Mouse (Mus musculus) neural tube, embryonic 11.5 days (tissue): ENCODE data around the gene Ypel2. TPM values are rescaled to one million over a fixed set of nuclear protein-coding genes. Genes with fewer than 3 reads are reported as not detected.

Source experiments
- ATAC-seq: fragments of 200-750 bp; cut with Nextera tagmentation; 2 replicates; pipeline ENCODE4 v1.8.0; 2017; ENCODE audit warnings: moderate number of reproducible peaks, mild to moderate bottlenecking, moderate TSS enrichment, moderate library complexity; ENCODE audit not compliant: insufficient read depth, low FRiP score, low TSS enrichment
- DNase-seq: peaks from one replicate; pipeline ENCODE4 v3.0.0-alpha.2; 2015; ENCODE audit warnings: low spot score
- H3K27ac ChIP-seq: fragments of 300-500 bp; sonication (generic); 2 replicates; pipeline ENCODE4 v1.5.1; 2014; ENCODE audit warnings: low read depth, mild to moderate bottlenecking, low read length
- H3K27me3 ChIP-seq: fragments of 300-500 bp; sonication (generic); 2 replicates; pipeline ENCODE4 v1.6.1; 2014; ENCODE audit warnings: mild to moderate bottlenecking, low read length, mixed read lengths; ENCODE audit not compliant: control insufficient read depth, insufficient read depth
- H3K36me3 ChIP-seq: fragments of 300-500 bp; sonication (generic); 2 replicates; pipeline ENCODE4 v1.6.1; 2014; ENCODE audit warnings: mild to moderate bottlenecking, low read length, moderate library complexity, mixed read lengths; ENCODE audit not compliant: control insufficient read depth, insufficient read depth
- H3K4me1 ChIP-seq: fragments of 300-500 bp; sonication (generic); 2 replicates; pipeline ENCODE4 v1.6.1; 2014; ENCODE audit warnings: low read length, mixed read lengths; ENCODE audit not compliant: control insufficient read depth, insufficient read depth
- H3K4me2 ChIP-seq: fragments of 300-500 bp; sonication (generic); 2 replicates; pipeline ENCODE4 v1.6.1; 2014; ENCODE audit warnings: low read depth, mild to moderate bottlenecking, moderate library complexity
- H3K4me3 ChIP-seq: fragments of 300-500 bp; sonication (generic); 2 replicates; pipeline ENCODE4 v1.5.1; 2014; ENCODE audit warnings: low read depth, low read length
- H3K9ac ChIP-seq: fragments of 300-500 bp; sonication (generic); 2 replicates; pipeline ENCODE4 v1.6.1; 2014; ENCODE audit warnings: mild to moderate bottlenecking, low read length
- H3K9me3 ChIP-seq: fragments of 300-500 bp; sonication (generic); 2 replicates; pipeline ENCODE4 v1.6.1; 2016; ENCODE audit warnings: low read length; ENCODE audit not compliant: control insufficient read depth
- WGBS: fragments of 180-500 bp; shearing (Covaris S2); extraction: QIAGEN DNeasy Blood & Tissue Kit; methylation state at CpG from one replicate; pipeline ENCODE4 v1.1.7; 2014; 5-methylcytosine and 5-hydroxymethylcytosine counted together
- polyA plus RNA-seq: library from polyadenylated mRNA; unstranded; fragments of >200 nt; fragmentation: Nextera tagmentation; extraction: Ambion mirVana; gene quantifications from 2 replicates; pipeline ENCODE4 v1.2.1, GENCODE M21; 2014

The Ypel2 gene
- polyA plus RNA-seq, 1 experiment from 2014 or later: 7.0 TPM

DNA sequence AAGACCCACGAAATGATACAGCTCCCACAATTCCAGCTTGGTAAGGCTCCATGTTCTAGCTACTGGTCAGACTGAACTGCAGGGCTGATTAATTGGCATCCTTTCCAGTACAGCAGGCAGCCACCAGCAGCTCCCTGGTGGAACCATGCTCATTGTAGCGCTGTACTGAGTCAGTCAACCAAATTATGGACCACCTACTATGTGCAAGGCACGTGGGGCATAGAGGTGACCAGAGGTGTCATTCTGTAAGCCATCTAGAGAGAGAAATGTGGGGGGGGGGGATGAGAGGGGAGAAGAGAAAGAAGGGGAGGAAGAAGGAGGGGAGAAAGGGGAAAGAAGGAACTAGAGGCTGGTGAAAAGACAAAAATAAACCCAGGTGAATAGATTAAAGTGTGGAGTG is 68.9 kb downstream of the Ypel2 start:
- no peak for DNase-seq
- no peaks in the 10 kb centered on the region for H3K4me1 ChIP-seq
- WGBS: 74% methylated on average over 3 of the region's 3 CpGs
- H3K27ac ChIP-seq: no peak overlapping the region
- ATAC-seq: no peak
- no peak overlapping the region for H3K9ac ChIP-seq
- H3K27me3 ChIP-seq: no peaks in the 10 kb centered on the region
- H3K36me3 ChIP-seq: no peaks in the 10 kb centered on the region
- no peak overlapping the region for H3K4me2 ChIP-seq
- H3K4me3 ChIP-seq: no peak overlapping the region
- no peaks in the 10 kb centered on the region for H3K9me3 ChIP-seq

DNA sequence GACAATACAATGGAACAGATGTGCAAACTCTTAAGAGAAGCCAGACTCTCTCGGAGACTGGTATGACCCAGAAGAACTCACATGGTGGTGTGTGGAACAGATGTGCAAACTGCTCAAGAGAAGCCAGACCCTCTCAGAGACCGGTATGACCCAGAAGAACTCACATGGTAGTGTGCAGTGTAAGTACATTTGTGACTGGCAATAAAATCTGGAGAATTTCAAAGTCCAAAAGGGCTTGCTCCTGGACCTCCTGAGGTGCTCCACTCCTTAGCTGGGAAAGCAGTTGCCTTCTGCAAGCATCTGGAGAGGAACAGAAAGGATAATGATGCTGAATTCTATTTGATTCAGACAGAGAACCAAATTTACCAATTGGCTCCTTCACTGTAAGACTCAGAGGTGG is 69.9 kb downstream of the Ypel2 start:
- ATAC-seq (no peak), DNase-seq (no peak)
- Histone ChIP-seq H3K9ac (no peak overlapping the region), H3K4me2 (no peak overlapping the region), H3K4me1 (no peaks in the 10 kb centered on the region), H3K4me3 (no peak overlapping the region), H3K36me3 (no peaks in the 10 kb centered on the region), H3K27ac (no peak overlapping the region), H3K27me3 (no peaks in the 10 kb centered on the region), H3K9me3 (no peaks in the 10 kb centered on the region)
- 42% methylated on average over 2 of the region's 2 CpGs for WGBS

DNA sequence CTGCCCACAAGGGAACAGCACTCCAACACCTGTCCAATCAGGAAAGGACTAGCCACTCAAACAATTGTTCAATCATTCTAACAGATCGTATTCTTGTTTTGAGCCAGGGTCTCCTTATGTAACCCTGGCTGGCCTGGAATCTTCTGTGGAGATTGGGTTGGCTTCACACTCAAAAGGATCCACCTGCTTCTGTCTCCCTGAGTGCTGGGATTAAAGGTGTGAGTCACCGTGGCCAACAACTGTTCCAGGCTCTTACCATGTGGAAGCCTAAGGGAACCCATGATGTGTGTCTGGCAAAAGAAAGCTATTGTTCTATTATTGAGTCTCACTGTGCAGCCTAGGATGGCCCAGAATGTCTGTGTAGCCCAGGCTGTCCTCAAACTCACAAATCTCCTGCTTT is 71.5 kb downstream of the Ypel2 start:
- ATAC-seq: no peak
- no peak overlapping the region for H3K9ac ChIP-seq
- WGBS: 95% methylated on average over 2 of the region's 2 CpGs
- no peaks in the 10 kb centered on the region for H3K9me3 ChIP-seq
- no peak overlapping the region for H3K27ac ChIP-seq
- no peaks in the 10 kb centered on the region for H3K27me3 ChIP-seq
- no peak for DNase-seq
- H3K4me3 ChIP-seq: no peak overlapping the region
- H3K4me1 ChIP-seq: no peaks in the 10 kb centered on the region
- no peak overlapping the region for H3K4me2 ChIP-seq
- H3K36me3 ChIP-seq: no peaks in the 10 kb centered on the region

- H3K9me3 ChIP-seq: no peaks in the 10 kb centered on the region
- no peaks in the 10 kb centered on the region for H3K4me1 ChIP-seq
- no peaks in the 10 kb centered on the region for H3K36me3 ChIP-seq
- no peak for DNase-seq
- H3K27me3 ChIP-seq: no peaks in the 10 kb centered on the region
- ATAC-seq: no peak
- no peak overlapping the region for H3K4me3 ChIP-seq
- no peak overlapping the region for H3K4me2 ChIP-seq
- WGBS: 86% methylated on average over 6 of the region's 6 CpGs
- no peak overlapping the region for H3K27ac ChIP-seq
- no peak overlapping the region for H3K9ac ChIP-seq
Observed at GRCm38 (mm10) chr11:86921335-86921734, 72.2 kb downstream of the Ypel2 start.

DNA sequence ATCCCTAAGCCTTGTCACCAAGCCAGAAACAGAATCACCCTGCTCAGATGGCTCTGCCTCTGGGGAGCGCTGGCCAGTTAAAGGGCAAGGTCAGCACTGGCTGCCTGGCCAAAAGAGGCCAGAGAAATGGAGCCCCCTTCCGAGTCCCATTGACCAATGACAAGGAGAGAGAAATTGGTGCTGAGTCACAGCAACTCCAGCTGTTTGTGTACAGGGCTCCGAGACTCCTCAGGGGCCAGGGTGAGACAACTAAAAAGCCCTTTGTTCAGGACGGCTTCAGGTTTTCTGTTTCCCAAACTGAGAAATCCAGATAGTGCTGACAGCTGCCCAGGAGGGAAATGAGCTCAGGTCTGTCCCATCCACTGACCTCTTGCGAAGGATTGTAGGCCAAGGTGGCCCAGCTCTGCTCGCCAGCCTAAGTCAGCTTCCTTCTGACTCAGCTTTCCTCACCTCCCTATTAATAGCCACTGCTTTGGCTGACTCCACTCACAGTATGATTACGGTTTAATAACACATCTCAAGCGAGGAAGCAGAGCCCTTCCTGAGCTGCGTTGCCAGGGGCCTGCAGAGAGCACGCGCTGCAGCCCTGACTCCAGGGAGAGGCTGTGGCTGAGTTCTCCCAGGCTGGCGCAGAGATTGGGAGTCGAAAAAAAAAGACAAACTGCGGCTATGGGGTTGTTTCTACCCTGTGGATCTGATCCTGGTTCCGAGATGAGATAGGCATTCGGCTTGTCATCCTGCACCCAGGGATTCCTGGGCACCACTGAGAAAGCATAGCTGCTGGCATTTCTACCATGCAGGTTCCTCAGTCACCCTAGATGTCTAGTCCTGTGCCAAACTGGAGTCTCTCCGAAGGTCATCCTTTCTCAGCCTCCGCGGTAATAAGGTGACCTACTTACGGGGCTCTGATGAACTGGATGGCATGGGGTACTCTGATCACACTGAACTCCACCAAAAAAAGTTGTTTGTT is 73.1 kb downstream of the Ypel2 start:
- Histone ChIP-seq H3K27ac (no peak overlapping the region), H3K4me1 (no peaks in the 10 kb centered on the region), H3K36me3 (no peaks in the 10 kb centered on the region), H3K9ac (no peak overlapping the region; the same call in 1 of the 2 replicates), H3K27me3 (no peaks in the 10 kb centered on the region), H3K4me3 (no peak overlapping the region), H3K4me2 (no peak overlapping the region), H3K9me3 (no peaks in the 10 kb centered on the region)
- no peak for DNase-seq
- 70% methylated on average over 20 of the region's 20 CpGs for WGBS
- no peak for ATAC-seq

DNA sequence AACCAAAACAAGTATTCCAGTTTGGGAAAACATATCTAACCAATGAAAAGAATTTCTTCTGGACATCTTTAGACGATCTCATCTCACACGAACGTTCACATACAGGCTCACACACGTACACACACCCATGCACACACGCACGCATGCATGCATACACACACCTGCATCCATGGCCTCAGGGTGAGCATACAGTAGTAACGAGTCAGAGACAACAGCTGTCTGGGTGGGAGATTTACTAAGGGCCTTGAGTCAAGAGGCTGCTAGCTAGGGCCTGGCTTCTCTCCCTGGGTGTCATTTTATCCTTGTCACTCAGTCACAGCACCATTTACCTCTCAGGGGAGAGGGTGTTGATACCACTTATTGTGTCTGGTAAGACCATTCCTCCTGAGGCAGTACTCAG is 74.0 kb downstream of the Ypel2 start:
- H3K9me3 ChIP-seq: no peaks in the 10 kb centered on the region
- WGBS: 88% methylated on average over 7 of the region's 7 CpGs
- no peaks in the 10 kb centered on the region for H3K4me1 ChIP-seq
- H3K4me2 ChIP-seq: no peak overlapping the region
- no peak overlapping the region for H3K27ac ChIP-seq
- no peak overlapping the region for H3K4me3 ChIP-seq
- no peaks in the 10 kb centered on the region for H3K27me3 ChIP-seq
- DNase-seq: no peak
- ATAC-seq: no peak
- H3K9ac ChIP-seq: no peak overlapping the region
- H3K36me3 ChIP-seq: no peaks in the 10 kb centered on the region

- no peak overlapping the region for H3K27ac ChIP-seq
- no peaks in the 10 kb centered on the region for H3K4me1 ChIP-seq
- no peak overlapping the region for H3K4me2 ChIP-seq
- H3K9ac ChIP-seq: no peak overlapping the region
- 95% methylated on average over 2 of the region's 2 CpGs for WGBS
- no peaks in the 10 kb centered on the region for H3K27me3 ChIP-seq
- DNase-seq (no peak), ATAC-seq (no peak)
- H3K9me3 ChIP-seq: no peaks in the 10 kb centered on the region
- no peak overlapping the region for H3K4me3 ChIP-seq
- no peaks in the 10 kb centered on the region for H3K36me3 ChIP-seq
Observed at GRCm38 (mm10) chr11:86917536-86917935, 76.0 kb downstream of the Ypel2 start.

DNA sequence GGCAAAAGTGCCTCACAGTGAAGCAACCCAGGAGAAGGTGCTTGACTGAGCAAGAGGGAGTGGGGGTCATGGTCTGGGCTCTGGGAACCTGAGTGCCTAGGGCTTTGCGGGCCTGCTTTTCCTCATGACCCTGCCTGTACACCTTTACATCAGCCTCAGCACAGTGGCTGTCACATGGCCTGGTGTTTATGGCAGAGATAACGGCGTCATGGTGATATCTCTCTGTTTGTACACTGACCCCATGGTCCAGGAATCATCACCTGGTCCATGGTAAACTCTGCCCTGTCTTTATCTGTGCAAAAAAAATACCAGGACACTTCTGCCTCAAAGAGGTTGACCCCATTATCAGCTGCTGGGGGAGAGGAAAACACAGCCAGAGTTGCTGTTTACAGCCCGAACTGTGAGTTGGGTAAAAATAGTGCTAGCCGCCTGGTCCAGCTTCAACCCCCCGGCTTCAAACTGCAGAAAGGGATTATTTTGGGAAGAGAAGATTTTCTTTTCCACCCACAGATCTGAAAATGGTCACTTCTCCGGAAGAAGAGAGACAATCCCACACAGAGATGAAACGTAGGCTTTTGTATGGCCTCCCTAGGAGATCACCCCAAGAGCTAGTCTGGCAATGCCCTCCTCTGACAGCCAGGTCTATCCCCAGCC is 76.8 kb downstream of the Ypel2 start:
- H3K9ac ChIP-seq: no peak overlapping the region
- H3K4me1 ChIP-seq: no peaks in the 10 kb centered on the region
- 85% methylated on average over 8 of the region's 8 CpGs for WGBS
- H3K27ac ChIP-seq: no peak overlapping the region
- H3K4me2 ChIP-seq: no peak overlapping the region
- no peaks in the 10 kb centered on the region for H3K9me3 ChIP-seq
- no peak for ATAC-seq
- no peaks in the 10 kb centered on the region for H3K36me3 ChIP-seq
- no peak for DNase-seq
- no peak overlapping the region for H3K4me3 ChIP-seq
- no peaks in the 10 kb centered on the region for H3K27me3 ChIP-seq

GRCm38 (mm10) chr11:86914329-86914728 is 79.2 kb downstream of the Ypel2 start:
- no peaks in the 10 kb centered on the region for H3K9me3 ChIP-seq
- no peak for DNase-seq
- ATAC-seq: no peak
- H3K4me2 ChIP-seq: no peak overlapping the region
- H3K36me3 ChIP-seq: no peaks in the 10 kb centered on the region
- H3K4me3 ChIP-seq: no peak overlapping the region
- 87% methylated on average over 9 of the region's 9 CpGs for WGBS
- no peaks in the 10 kb centered on the region for H3K4me1 ChIP-seq
- no peak overlapping the region for H3K9ac ChIP-seq
- no peak overlapping the region for H3K27ac ChIP-seq
- no peaks in the 10 kb centered on the region for H3K27me3 ChIP-seq
